Mouse (Mus musculus) layer of hippocampus, adult 11-12 months (tissue): ENCODE data around the gene Tprn.

Source experiments
- DNase-seq: peaks from one replicate; pipeline ENCODE4 v3.0.0; 2022; ENCODE audit warnings: low spot score

Tprn gene

DNA sequence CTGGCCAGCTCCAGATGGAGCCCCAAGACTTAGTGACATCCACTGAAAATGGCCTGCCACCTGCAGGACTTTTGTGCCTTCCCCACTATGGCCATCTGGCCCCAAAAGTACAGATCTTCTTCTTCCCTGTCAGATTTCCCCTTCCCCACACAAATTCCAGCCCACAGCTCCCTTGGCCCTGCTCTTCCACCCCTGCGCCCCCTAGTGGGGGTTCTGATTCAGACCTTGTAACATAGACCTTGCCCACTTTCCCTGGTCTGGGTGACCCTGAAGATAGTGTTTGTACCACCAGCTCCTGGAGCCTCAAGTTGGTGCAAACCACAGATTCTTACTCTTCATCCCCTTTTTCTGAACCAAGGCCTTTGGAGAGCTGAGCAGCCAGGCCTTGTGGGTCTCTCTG lies 30.4 kb downstream of the Tprn start:
- DNase-seq, result peak; percentile 76

GRCm38 (mm10) chr2:25293706-25294105 lies 31.3 kb downstream of the Tprn start:
- DNase-seq, result no peak

DNA sequence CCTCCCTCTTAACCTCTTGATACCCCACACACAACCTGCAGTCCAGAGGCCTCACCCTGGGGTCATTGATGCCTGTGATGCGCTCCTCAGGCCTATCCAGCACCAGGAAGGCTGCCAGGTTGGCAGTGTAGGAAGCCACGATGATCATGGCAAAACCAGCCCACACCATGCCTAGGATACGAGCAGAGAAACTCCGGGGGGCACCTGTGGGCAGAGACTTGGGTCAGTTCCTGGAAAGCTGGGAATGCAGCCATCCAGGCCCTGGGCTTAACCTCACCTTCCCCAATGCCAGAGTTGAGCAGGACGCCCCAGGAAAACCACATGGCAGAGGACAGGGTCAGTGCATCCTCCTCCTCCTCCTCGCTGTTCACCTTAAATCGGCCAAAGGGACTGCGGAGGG lies 34.7 kb downstream of the Tprn start:
- DNase-seq, result no peak

DNA sequence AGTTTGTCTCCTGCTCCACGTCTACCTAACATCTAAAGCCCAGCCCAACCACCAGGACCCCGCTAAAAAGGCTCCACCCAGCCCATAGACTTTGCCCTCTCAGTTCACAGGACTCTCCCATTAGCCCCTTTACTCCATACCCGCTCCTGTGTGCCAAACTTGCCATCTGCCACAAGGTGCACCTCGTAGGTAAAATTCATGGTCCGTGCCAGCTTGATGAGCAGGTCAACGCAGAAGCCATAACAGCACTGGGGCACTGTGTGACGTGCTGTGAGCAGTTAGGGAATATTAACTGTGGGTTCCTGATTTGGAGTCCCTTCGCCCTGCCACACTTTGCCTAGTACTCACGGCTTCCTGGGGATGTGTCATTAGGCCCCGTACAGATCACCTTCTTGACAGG lies 35.6 kb downstream of the Tprn start:
- no peak for DNase-seq

DNA sequence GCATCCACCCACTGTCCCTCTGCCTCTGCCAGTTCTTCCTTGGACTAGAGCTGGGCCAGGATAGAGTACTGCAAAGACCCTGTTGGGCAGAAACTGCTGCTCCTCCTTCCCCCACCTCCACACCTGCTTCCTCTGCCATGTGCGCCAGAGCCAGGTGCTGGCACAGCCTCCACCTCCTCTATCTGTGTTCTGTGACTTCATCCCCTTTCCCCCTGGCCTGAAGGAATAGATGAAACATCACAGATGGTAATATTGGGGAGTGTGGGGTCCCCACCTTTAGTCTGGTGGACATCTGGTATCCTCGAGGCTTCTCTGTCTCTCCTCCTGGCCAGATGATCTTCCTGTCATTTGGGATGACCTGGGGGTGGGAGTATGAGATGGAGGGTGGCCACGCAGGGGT lies 41.0 kb downstream of the Tprn start:
- DNase-seq, result no peak

DNA sequence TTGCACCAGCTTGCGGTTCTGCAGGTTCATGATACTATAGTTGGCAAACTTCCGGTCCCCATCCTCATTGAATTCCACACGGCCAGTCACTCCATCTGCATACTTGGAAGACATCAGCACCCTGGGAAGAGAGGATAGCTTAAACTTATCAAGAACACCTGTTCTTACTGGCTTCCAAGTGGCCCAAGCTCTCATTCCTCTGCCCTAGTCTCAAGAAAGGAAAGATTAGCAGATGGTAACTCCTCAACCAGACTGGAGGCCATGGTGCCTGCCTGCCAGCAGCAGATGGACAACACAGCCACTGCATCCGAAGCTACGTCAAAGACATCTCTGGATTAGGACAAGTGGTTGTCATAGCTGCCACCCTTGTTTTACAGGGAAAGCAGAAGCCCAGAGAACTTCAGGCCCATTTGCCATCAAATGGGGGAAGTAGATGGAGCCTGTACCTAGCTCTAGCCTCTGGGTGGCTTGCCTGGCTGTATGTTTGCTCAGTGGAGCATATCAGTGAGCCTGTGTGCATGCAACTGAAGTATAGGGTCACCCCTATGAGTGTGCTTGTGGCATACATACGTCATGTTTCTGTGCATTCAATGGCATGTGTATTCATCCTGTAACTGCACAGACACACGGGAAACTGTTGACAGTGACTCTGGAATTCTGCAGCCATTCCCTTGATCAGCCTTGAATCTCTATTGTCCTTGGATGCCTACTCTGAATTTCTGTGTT lies 41.7 kb downstream of the Tprn start:
- DNase-seq, result no peak

GRCm38 (mm10) chr2:25304657-25305541 lies 42.5 kb downstream of the Tprn start:
- no peak for DNase-seq

GRCm38 (mm10) chr2:25305587-25306359 lies 43.4 kb downstream of the Tprn start:
- DNase-seq, result no peak

GRCm38 (mm10) chr2:25310180-25310579 lies 47.8 kb downstream of the Tprn start:
- DNase-seq, result no peak

DNA sequence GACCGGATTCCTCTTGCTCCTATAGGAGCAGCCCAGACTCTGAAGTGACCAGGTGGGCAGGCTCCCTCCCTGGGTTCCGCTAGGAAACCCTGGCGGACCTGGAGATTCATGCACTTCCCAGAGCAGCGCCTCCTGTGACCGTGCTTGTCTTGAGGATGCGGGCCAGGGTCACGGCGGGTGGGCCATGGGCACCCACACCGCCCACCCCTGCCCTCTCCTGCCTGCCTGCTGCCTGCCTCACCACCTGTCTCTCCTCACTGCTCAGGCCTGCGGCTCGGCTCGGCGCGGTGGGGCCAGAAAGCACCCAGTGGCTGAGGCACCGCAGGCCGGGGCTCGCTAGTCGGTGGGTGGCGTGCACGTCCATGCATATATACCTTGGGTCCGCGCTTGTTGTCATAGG lies 48.6 kb downstream of the Tprn start:
- DNase-seq, result no peak

GRCm38 (mm10) chr2:25311491-25311891 lies 49.1 kb downstream of the Tprn start:
- DNase-seq, result no peak

DNA sequence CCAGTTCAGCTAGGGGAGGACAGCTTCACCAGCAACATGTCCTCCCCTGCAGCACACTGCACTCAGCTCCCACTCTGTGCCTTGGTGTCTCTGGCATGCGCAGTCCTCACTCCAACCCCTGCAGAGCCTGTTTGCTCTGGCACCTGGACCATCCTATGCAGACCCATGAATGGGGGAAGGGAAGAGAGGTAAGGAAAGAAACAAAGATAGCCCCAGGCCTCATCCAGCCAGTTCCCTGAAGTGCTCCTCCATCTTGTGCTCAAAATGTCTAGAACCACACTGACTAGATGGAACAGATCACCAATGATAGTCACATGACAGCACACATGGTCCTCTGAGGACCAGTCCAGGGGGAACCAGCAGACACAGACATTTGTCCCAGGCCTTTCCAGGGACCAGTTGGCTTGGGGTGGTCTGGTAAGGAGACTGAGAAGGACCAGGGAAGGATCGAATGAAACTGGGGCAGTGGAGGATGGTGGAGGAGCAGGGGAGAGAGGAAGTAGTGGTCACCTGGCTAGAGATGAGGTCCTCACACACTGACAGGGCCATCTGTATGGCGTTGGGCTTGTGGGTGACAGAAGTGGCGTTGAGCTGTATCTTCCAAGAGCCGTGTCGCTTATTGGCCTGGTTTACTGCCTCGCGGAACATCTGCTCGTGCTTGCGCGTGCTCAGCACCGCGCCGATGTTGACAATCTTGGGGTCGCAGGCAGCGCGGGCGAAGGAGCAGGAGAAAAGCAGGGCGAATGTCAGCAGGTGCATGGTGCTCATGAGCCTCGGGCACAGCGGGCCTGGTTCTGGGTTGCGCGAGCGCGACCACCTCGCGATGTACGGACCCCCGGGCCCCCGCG lies 55.9 kb downstream of the Tprn start:
- no peak for DNase-seq

GRCm38 (mm10) chr2:25318971-25319773 lies 56.8 kb downstream of the Tprn start, which contains the start of gene Grin1:
TSS of gene Grin1 (minus strand) at chr2:25319187.
- DNase-seq, result peak; percentile 87
